Mouse (Mus musculus) thymus, adult 2 months (tissue): ENCODE data around the gene Cdh15.

ENCODE experiments used
- CTCF ChIP-seq: fragments of 200-500 bp; IDR thresholded peaks from 2 replicates; pipeline ENCODE4 v1.5.1; 2012; ENCODE audit warnings: mild to moderate bottlenecking, control low read depth, low read length, moderate library complexity, borderline replicate concordance; ENCODE audit not compliant: control insufficient read depth, poor library complexity, insufficient read depth; ENCODE audit errors: extremely low read depth
- POLR2A ChIP-seq: fragments of 200-500 bp; IDR thresholded peaks from 2 replicates; pipeline ENCODE4 v1.6.1; 2012; ENCODE audit warnings: mild to moderate bottlenecking, low read length, control low read depth, moderate library complexity; ENCODE audit not compliant: control insufficient read depth, poor library complexity, insufficient read depth; ENCODE audit errors: extremely low read depth

DNA sequence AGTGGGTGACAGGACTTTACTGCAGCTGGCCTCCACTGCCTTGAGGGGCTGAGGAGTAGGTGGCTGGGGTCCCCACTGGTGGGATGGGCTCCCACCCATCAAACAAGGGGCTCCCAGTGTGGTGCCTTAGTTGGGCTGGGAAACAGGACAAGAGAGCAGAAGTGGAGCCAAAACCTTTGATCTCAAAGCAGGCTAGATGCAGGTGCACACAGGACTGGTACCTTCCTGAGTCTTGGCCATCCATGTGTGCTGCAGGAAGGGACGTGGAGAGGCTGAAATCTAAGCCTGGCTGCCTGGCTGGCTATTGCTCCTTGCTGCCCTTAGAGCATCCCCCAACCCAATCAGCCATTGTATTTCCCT is 4.8 kb downstream of the Cdh15 start:
- no peak for TF ChIP-seq CTCF
- TF ChIP-seq POLR2A, result no peak
